Mouse (Mus musculus) megakaryocyte, embryonic 14.5 days (primary cell): ENCODE data around the gene Celf2.

Experiments used
- FLI1 ChIP-seq: IDR thresholded peaks from 2 replicates; pipeline ENCODE4 v1.6.1; 2012; ENCODE audit warnings: low read length, inconsistent platforms, mixed read lengths
- GATA1 ChIP-seq: IDR thresholded peaks from 3 replicates; pipeline ENCODE4 v1.6.1; 2012; ENCODE audit warnings: mixed read lengths, low read length, inconsistent platforms, borderline replicate concordance

DNA sequence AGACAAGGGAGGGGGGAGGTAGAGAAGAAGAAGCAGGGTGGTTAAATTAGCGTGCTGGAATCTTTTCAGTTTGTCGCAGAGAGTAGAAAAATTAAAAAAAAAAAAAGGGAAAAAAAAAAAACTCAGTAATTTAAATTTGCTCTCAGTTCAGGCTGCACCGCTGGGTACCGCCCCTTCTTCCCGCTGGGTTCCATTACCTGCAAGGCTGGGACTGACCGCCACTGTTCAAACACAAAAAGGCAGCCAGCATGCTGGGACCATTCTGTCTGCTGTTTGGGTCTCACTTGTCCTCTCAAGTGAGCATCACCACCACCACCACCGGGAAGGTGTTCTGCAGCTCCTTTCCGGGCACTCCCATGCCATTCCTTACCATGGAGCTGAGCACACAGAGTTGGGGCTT lies 113.4 kb downstream of the Celf2 start:
- TF ChIP-seq GATA1 (no peak), FLI1 (no peak)
